Mouse (Mus musculus) kidney, postnatal 4 days (tissue): ENCODE measurements around the gene Abcf2.

Experiments used
- DNase-seq, 2 experiments: peaks; one replicate each; pipeline ENCODE4 v3.0.0; 2021; ENCODE audit warnings: mixed read lengths in 2 of 2

Gene Abcf2

DNA sequence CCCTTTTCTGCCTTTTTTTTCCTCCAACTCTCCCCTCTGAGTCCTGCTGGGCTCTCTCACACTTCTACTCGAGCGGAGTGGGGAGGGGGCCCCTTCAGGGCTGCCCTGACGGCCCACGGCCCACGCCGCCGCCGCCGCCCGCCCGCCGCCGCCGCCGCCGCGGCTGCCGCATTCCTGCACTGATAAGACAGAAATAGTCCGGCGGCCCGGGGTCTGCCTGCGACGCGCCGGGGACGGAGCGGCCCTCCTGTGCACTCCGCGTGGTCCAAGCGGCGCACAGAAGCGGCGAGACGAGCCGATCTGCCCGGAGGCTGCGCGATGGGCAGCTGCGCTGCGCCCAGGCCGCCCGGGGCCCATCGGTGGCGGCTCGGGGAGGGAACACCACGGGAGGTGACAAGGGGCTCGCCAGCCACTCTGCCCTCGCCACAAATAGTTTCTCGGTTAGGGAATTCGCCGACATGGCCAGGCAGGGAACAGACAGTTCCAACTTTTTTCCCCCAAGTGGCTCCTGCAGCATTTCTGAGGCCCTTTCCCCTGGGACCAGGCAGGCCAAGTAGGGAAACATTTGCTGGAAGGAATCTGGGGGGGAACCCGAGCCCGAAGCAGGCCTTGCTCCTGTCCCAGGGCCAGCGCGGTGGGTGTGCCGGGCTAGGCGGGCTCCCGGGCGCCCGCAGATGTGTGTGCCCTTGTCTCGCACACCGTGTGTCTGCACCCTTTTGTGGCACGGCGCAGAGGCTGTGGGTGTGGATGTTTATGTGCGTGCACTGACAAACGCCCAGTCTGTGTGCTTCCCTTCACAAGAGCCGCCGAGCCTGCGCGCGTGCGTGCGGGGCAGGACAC lies 24.9 kb upstream of the Abcf2 start:
- DNase-seq: peak; percentile 83 to 92

DNA sequence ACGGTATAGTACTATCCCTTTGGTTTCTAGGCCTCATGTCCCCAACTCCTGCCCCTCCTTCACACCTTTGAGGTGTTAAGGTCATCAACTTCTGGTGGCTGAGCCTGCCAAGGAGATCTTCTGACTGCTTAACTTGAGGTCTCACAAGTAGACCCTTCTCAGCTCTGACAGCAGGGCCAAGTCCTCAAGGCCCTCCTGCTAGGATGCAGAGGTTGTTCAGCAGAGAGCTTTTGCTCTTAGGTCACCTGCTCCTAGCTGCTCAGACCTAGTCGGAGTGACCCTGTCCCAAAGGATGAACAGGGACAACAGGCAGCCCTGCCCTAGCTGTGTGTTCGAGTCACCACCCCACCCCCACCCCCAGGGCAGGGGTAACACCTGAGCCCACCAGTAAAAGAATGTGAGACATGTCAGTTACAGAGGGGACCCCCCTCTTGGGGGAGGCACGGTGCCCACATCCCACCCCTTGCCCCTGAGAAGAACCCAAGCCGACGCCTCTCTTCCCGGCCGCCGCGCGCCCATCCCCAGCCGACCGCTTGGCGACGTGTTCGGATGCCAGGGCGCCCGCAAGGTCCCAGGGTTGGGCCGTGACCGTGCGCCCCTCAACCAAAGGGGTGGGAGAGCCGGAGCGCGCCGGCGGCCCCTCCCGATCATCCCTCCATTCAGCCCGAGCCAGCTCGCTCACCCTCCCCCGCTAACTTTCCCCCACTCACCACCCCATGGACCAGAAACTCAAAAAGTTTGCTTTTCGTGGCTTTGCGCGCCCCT lies 24.0 kb upstream of the Abcf2 start:
- peak in 1 of 2 experiments; percentile 71 for DNase-seq

DNA sequence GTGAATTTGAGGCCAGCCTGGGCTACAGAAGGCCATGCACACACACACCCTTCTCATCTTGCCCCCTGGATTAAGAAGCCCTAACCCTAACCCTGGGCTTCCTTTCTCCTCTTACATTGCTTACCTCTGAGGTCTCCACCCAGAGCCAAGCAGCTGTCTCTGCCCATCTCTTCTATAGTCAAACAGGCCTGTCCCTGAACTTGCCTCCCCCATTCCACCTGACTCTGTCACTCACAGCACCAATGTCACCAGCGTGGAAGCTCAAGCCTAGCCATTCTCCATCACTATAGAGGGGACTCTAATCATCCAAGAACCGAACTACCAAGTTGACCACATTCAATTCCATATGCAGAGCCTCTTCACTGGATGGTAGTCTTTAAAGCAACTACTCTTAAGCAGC lies 23.0 kb upstream of the Abcf2 start:
- DNase-seq: no peak

DNA sequence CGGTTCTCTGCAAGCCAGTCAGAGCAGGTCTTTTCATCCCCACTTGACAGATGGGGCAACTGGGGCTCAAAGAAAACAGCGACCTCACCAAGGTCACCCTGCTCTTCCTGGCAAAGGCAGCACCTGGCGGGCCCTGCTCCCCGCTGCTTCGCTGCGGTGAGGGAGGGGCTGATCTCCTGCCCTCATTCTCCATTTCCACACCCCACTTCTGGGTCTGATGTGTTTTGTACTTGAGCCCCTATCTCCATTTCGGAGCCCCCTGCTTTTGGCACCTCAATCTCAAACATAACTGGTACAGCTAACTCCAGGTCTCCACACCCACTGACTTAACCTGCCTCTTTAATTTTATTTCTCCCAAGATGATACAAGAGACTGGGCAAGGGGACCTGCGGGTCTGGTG lies 21.9 kb upstream of the Abcf2 start:
- no peak for DNase-seq

DNA sequence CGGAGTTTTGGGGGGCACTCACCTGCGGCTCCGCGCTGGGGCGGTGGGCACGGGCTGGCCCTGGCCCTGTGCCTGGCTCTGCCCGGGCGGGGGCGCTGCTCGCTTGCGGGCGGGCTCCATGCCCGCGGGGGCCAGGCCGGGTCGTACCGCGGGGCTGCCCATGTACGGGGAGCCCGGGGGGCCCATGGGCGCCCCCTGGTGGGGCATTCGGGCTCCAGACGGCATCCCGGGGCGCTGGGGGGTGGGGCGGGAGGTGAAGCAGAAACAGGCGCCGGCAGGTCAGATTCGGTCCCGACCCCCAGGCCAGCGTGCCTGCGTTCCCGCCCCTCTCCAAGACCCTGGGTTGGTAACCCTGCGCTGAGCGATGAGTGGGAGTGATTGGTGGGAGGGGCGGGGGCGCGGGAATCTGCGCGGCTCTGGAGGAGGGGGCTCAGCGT lies 21.3 kb upstream of the Abcf2 start:
- peak; percentile 80 to 86 for DNase-seq

DNA sequence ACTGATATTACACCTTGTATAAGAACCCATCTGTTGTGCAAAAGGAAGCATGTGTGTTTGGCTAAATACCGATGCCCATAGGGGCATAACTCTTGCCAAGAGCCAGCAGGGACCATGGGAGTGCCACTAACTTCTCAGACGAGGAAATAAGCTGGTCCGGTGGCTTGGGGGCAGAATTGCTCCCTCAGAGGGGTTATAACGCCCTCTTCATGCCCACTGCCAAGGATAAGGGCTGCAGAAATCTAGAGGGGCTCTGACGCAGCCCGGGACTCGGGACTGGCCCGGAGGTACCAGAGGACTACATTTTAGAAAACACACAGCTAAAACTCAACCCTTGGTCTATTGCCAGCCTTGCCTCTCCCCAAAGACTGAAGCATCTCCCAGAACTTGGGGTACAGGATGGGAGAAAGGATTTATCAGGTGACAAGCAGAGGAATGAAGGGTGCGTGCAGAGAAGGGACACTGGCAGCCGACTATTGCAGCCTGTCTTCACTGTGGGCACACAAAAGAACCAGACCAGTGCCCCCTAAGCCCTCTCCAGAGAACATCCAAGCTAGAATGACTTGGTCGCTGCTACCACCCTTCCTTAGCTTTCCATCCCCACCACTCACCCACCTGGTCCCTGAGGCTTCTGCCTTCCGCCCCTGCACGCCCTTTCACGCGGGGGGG lies 20.8 kb upstream of the Abcf2 start:
- no peak for DNase-seq

DNA sequence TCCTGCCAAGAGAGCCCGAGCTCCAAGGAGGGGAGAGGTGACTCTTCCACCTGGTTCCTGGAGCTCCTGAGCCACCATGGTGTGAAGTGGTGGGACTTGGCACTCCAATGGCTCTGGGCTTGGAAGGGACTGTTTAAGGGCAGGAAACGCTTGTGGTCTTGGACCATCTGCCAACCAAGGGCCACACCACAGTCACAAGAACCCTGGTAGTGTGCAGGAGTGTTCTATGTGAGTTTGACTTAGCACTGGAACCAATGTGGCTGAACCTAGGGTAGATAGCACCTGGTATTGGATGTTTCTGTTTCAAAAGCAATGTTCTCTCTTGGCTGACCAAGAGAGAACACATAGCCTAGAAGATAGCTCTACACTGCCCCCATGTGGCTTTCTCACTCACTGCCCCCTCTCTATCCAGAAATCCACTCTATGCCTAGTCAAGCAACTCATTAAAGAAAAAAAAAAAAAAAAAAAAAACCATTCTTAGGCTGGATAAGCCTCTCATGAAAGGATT lies 20.0 kb upstream of the Abcf2 start:
- DNase-seq: peak; percentile 85 to 89

DNA sequence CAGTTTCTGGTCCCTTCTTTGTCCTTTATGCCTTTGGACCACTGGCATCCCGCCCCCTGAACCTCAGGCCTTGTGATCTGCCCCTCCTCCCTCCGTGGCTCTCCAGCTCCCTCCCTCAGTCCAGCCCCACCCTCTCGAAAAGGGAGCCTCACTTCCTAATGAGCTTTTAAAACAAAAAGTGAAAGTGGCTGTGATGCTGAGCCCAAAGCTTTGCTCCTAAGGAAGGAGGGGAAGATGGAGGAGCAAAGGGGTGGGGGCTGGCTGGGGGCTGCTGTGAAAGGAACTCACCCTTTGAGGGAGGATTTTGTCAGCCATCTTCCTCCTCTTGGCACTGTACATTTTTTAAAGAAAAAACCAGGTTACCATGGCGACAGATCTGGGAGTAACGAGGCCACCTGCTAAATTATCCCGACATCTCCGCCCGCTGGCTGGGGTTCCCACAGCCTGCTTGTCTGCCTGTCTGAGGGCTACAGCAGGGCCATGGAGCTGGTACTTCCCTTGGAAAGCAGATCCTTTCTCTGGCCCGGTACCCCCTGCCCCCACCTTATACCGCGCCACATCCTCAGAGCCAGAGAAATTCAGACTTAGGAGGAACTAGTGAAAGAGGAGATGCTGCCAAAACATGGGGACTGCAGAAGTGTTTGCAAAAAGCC lies 19.4 kb upstream of the Abcf2 start:
- DNase-seq: peak; percentile 21 to 51

DNA sequence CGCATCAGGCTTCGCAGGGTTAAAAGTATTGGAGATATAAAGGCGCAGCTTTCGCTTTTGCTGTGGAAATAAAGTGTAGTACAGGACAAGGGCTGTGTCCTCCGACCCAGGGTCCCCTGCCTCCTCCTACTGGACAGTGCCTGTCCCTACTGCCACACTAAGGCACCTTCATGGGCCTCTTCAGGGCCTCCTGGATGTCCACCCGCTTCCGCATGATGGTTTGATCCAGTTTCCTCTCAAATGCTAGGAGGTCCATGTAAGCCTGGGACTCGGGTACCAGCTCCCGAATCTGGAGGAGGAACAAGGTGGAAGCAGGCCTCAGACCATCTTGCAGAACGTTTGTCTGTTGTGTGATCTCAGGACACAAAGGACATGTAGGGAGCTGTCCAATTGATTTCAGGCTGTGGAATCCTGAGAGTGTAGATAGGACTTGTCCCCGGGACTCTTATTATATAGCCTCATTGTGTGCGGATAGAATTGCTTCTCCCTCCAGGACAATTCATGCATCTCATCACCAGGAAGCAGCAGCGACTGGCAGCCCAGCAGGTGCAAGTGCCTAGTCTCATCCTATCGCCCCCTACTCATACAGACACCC lies 18.6 kb upstream of the Abcf2 start:
- no peak for DNase-seq

DNA sequence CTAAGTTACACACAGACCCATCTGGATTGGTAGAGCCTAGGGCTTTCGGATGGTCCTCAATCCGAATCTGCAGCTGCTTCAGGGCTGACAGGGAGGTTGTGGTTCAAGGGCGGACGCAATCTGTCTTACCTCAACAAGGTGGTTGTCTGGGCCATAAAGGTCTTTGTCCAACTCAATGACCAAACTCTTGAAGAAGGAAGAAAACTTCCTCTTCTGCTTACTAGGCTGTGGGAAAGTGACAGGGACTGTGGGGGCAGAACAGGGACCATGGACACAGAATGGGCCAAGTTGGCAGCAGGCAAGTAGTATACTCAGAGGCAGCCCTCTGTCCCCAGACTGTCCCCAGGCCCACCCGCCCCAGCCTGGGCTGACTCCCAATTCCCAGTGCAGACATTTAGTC lies 18.0 kb upstream of the Abcf2 start:
- DNase-seq: no peak

DNA sequence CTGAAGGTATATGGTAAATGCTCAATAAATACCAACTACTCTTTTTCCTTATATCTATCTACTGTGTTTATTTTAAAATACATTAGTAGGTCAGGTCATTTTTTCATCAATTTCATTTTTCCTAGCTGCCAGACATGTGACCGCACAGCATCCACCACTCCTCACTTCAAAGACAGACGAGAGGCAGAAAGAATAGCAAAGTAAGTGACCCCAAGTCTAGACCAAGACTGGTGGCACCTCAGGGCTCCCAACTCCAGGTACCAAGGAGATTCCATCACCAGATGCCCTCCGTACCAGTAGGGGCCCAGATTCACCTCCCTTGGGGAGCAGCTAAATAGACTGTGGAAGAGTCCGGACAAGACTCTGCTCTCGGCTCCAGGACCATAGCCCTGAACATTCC lies 17.1 kb upstream of the Abcf2 start:
- DNase-seq: no peak

DNA sequence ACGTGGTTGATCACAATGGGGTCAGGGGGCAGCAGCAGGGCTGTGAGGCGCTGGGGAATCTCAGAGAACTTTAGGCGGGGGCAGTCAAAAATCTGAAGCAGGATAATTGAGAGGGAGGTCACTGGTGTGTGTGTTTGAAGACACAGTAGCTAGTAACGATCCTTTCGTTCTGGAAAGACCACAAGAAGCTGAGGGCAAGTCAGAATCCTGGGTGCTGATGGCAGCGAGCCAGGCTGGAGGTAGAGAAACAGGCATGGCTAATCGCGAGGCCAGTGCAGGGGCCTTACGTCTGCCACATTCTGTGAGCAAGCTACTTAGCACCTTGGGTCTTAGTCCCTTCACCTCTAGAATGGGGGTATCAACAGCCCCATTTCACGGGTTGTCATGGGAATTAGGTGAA lies 16.7 kb upstream of the Abcf2 start:
- no peak for DNase-seq

DNA sequence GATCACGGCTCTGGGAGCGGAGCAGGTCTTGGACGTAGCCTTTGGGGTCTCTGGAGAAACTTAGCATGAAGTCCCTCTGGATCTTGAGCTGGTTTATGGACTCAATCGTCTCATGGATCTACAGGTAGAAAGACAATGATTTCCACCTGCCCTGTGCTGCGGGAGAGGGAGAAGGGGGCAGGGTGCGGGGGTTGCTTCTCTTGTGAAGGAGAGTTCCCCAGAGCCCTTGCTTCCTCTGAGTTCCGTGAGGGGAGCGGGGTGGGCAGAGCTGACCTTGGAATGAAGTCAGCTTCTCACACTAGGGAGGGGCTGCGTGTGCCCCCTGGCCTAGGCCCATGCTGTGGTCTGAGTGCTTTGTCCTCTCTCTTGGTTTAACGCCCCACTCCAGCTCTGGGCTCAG lies 16.0 kb upstream of the Abcf2 start:
- no peak for DNase-seq

DNA sequence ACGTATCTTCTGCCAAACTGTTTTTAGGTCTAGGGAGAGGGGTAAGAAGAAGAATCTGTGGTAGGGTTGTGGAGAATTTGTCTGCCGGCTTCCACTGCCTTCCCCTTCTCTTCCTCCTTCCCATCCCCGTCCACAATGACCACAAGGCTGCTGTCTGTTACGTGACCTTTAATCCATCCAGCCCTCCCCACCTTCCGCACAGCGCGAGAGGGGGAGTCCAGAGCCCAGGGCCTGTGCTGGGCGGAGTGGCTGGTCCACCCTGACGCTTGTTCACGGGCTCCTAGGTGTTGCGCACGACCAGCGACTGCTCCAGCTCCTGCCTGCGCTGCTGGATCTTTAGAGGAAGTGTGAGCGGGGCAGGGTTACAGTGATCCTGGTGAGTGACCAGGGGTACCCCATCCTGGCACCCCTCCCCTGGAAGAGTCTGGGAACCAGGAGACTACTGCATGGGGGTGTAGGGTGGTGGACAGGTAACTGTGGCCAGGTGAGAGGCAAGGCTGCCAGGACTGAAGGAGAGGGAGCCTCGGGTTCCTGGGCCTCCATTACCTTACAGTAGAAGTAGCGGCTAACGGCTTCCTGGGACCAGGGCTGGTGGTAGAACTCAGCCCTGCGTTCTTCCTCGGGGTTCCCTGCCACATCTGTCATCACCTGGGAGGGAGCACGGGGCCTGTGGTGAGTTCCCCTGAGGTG lies 15.3 kb upstream of the Abcf2 start:
- DNase-seq: peak; percentile 31 to 43

DNA sequence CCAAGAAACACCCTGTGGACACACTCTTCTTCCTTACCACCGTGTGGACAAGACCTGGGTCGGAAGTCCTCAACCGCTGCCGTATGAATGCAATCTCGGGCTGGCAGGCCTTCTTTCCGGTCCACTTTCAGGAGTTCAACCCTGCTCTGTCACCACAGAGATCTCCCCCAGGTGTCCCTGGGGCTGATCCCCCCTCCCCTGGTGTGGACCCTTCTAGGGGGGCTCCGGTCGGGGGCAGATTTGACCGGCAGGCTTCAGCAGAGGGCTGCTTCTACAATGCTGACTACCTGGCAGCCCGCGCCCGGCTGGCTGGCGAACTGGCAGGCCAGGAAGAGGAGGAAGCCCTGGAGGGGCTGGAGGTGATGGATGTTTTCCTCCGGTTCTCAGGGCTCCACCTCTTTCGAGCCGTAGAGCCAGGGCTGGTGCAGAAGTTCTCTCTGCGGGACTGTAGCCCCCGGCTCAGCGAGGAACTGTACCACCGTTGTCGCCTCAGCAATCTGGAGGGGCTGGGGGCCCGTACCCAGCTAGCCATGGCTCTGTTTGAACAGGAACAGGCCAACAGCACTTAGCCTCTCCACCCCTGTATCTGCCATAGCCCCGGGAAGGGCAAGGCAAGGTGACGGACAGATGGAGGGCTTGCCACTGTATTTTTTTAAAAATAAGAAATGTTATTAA lies 14.7 kb upstream of the Abcf2 start:
- peak; percentile 41 to 63 for DNase-seq

DNA sequence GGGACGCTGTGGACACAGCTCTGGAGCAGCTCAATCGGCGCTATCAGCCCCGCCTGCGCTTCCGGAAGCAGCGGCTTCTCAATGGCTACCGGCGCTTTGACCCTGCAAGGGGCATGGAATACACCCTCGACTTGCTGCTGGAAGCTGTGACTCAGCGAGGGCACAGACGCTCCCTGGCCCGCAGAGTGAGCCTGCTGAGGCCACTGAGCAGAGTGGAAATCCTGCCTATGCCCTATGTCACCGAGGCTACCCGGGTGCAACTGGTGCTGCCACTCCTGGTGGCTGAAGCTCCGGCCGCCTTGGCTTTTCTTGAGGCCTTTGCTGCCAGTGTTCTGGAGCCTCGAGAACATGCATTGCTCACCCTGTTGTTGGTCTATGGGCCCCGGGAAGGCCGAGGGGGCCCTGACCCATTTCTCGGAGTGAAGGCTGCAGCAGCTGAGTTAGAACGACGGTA lies 14.0 kb upstream of the Abcf2 start:
- peak; percentile 49 to 66 for DNase-seq

DNA sequence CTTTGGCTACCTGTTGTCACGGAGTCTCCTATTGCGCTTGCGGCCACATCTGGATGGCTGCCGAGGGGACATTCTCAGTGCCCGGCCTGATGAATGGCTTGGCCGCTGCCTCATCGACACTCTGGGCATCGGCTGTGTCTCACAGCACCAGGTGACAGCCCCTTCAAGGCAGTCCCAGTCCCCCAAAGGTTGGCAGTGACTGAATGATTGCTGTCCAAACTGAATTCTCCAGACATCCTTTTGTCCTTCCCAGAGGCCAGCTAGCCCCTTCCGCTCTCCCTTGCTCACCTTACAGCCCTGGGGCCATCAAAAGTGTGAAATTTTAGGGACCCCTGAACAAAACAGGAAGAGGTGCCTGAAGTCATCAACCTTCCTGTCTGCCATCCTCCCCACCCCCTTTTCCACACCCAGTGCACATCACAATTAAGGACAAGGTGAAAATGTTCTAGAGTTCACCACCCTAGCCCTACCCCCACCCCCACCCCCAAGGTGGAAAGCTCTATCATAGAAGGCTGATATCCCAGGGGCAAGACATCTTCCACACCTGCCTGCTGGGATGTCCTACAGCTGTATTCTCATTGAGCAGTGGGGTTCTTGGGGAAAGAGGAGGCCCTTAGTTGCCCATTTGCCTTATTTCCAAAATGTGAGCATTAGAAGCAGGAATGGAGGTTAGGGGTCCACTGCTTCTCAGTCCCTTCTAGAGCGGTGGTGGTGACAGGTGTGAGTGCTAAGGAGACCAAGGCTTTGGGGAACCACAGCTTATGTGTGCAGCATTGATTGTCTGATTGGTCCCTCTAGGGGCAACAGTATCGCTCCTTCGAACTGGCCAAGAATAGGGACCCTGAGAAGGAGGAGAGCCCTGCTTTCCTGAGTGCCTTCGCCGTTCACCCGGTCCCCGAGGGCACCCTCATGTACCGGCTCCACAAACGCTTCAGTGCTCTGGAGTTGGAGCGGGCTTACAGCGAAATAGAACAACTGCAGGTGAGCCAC lies 12.5 kb upstream of the Abcf2 start:
- no peak for DNase-seq

DNA sequence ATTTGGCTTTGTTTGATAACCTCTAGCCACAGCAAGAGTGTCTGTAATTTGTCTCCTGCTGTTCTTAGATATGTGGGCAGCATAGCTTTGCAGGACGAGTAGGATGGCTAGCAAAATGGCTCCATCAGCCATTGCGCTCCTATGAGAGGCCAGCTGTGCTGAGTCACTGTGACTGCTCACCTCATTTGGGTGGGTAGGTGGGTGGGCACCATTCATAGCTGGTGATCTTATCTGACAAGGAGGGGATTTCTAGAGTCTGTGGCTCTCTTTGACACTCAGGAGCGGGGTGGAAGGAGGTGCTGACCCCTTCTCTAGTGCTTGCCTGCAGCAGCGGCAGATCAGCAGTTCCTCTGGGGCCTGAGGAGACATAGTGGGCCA lies 9.9 kb upstream of the Abcf2 start:
- DNase-seq: peak in 1 of 2 experiments; percentile 28

DNA sequence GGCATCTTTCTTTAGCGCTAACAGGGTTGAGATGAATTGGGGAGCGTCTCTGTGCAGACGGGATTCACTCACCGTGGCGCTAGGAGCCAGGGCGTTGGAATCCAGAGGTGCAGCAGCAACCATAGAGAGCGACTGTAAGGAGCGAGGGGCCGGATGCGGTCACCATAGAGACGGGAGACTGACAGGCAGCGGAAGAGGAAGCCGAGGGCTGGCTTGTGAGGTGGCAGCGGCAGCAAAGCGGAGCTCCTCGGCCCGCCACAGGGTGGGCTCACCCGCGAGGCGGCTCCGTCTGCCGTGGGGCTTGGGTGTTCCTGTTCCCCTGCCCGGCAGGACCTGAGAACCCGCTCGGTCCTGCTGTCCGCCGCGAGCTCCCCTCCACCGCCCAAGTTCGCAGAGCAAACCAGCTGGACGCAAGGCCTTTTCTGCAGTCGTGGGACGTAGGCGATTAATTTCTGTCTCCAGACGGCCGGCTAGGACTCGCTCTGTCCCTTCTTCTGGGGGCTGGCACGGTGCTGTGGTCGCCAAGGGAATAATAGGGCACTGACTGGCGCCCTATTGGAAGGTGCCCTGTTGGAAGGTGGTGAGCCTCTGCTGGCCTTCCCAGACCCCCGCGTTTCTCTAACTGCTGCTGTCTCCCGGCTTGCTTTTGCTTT lies 9.4 kb upstream of the Abcf2 start, which contains the start of gene Chpf2:
TSS of gene Chpf2 (plus strand) at position 195 of the 653 bp plus-strand sequence.
- DNase-seq: peak; percentile 87 to 92
